Mouse (Mus musculus) hindbrain, embryonic 14.5 days (tissue): ENCODE results near the gene Ubxn11. TPM values are rescaled to one million over a fixed set of nuclear protein-coding genes. Genes with fewer than 3 reads are reported as not detected.

Experiments
- ATAC-seq: fragments of 200-750 bp; cut with Nextera tagmentation; 2 replicates; pipeline ENCODE4 v1.8.0; 2017; ENCODE audit warnings: moderate number of reproducible peaks, mild to moderate bottlenecking, moderate TSS enrichment, moderate library complexity; ENCODE audit not compliant: low FRiP score
- DNase-seq: peaks from one replicate; pipeline ENCODE4 v3.0.0-alpha.2; 2015; ENCODE audit warnings: low spot score
- H3K27ac ChIP-seq: fragments of 300-500 bp; sonication (generic); 2 replicates; pipeline ENCODE4 v1.5.1; 2014; ENCODE audit warnings: mild to moderate bottlenecking, moderate library complexity
- H3K27me3 ChIP-seq: fragments of 300-500 bp; sonication (generic); 2 replicates; pipeline ENCODE4 v1.6.1; 2014; ENCODE audit warnings: mild to moderate bottlenecking, low read length, mixed read lengths; ENCODE audit not compliant: control insufficient read depth, insufficient read depth
- H3K36me3 ChIP-seq: fragments of 300-500 bp; sonication (generic); replicated peaks from 2 replicates; pipeline ENCODE4 v1.6.1; 2014; ENCODE audit not compliant: control insufficient read depth, insufficient read depth
- H3K4me1 ChIP-seq: fragments of 300-500 bp; sonication (generic); replicated peaks from 2 replicates; pipeline ENCODE4 v1.6.1; 2014; ENCODE audit warnings: antibody characterized with exemption, low read length, mixed read lengths; ENCODE audit not compliant: control insufficient read depth, insufficient read depth
- H3K4me2 ChIP-seq: fragments of 300-500 bp; sonication (generic); replicated peaks from 2 replicates; pipeline ENCODE4 v1.6.1; 2014; ENCODE audit warnings: mild to moderate bottlenecking, moderate library complexity
- H3K4me3 ChIP-seq: fragments of 300-500 bp; sonication (generic); replicated peaks from 2 replicates; pipeline ENCODE4 v1.5.1; 2014; ENCODE audit warnings: mild to moderate bottlenecking, low read length
- H3K9ac ChIP-seq: fragments of 300-500 bp; sonication (generic); 2 replicates; pipeline ENCODE4 v1.6.1; 2014
- H3K9me3 ChIP-seq: fragments of 300-500 bp; sonication (generic); 2 replicates; pipeline ENCODE4 v1.6.1; 2016; ENCODE audit warnings: low read length; ENCODE audit not compliant: control insufficient read depth
- WGBS: fragments of 180-500 bp; shearing (Covaris S2); extraction: QIAGEN DNeasy Blood & Tissue Kit; methylation state at CpG from one replicate; pipeline ENCODE4 v1.1.7; 2014; 5-methylcytosine and 5-hydroxymethylcytosine counted together
- polyA plus RNA-seq: library from polyadenylated mRNA; unstranded; fragments of >200 nt; fragmentation: Nextera tagmentation; extraction: Ambion mirVana; gene quantifications from 2 replicates; pipeline ENCODE4 v1.2.1, GENCODE M21; 2014

The Ubxn11 gene
- polyA plus RNA-seq, 1 experiment from 2014 or later = 22.2 TPM

DNA sequence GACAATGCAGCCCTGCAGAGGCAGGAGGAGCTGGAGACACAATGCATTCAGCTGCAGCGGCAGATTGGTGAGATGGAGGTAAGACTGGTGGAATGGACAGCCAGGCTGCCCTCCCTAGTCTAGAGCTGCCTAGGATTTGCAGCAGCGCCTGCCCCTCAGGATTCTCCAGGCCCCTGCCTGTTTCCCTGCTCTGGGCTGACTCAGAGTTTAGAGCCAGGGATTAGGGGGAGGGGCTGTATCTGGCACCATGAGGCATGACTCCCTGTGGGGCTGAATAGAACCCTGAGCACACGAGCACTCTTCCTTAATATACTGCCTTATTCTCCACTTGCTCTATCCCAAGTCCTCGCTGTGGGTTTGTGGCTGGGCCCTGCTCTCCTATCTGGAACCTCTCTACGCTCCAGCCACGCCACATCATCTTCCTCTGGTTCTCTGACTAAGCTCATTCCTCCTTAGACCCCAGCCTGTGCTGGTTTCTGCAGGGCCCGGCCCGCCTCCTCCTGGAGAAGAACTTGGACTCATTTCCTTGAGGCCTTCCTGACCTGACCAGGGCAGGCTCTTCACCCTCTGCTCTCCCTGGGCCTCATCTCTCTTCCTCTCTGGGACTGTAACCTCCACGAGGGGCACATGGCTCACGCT is 11.1 kb downstream of the Ubxn11 start:
- ATAC-seq = no peak
- no peaks in the 10 kb centered on the region for H3K27me3 ChIP-seq
- DNase-seq = no peak
- H3K9ac ChIP-seq = no peak overlapping the region
- H3K4me1 ChIP-seq = no peaks in the 10 kb centered on the region
- WGBS = 53% methylated on average over 10 of the region's 10 CpGs
- no peak overlapping the region for H3K4me3 ChIP-seq
- H3K9me3 ChIP-seq = no peaks in the 10 kb centered on the region
- H3K4me2 ChIP-seq = no peak overlapping the region
- H3K36me3 ChIP-seq = no peaks in the 10 kb centered on the region
- no peak overlapping the region for H3K27ac ChIP-seq

- Histone ChIP-seq H3K9me3 (no peaks in the 10 kb centered on the region), H3K4me1 (no peaks in the 10 kb centered on the region), H3K36me3 (no peaks in the 10 kb centered on the region), H3K27ac (no peak overlapping the region), H3K27me3 (no peaks in the 10 kb centered on the region), H3K4me3 (no peak overlapping the region), H3K4me2 (no peak overlapping the region), H3K9ac (no peak overlapping the region)
- 86% methylated on average over 4 of the region's 4 CpGs for WGBS
- ATAC-seq = no peak
- no peak for DNase-seq
Observed at GRCm38 (mm10) chr4:134114038-134114437, 11.7 kb downstream of the Ubxn11 start.

DNA sequence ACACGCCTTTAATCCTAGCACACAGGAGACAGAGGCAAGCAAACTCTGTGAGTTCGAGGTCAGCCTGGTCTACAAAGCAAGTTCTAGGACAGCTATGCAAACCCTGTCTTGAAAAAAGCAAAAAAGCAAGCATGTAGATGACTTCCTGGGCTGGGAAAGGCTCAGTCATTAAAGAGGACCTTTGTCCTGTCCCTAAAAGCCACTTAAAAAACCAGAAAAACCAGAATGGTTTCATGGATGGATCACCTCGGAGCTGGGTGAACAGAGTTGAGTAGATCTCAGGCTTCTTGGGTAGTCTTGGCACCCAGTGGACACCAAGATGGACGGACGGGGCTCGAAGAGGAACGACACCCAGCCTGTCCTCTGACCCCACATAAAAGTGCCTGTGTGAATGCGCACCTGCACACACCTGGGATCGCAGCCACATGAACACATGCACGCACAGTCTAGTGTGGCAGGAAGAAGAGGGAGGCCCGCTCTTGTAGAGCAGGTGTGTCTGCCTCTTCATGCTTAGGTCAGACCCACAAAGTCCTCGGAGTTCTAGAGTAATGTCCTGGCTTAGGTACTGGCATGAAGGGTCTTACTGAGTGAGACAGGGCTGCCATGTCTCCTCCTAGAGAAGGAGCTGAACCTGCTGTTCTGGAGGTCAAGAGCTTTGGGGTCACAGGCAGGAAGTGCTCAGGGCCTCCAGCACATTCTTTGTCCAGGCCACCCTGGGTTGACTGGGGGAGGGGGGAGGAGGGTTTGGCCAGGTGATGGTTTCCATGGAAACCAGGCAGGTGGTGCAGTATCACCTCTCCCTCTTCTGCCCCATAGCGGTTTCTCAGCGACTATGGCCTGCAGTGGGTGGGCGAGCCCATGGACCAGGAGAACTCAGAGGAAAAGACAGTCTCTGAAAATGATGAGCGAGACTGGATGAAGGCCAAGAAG is 13.1 kb downstream of the Ubxn11 start:
- no peak overlapping the region for H3K4me2 ChIP-seq
- H3K9ac ChIP-seq = no peak overlapping the region
- no peaks in the 10 kb centered on the region for H3K27me3 ChIP-seq
- H3K4me3 ChIP-seq = no peak overlapping the region
- no peak for DNase-seq
- no peaks in the 10 kb centered on the region for H3K36me3 ChIP-seq
- ATAC-seq = no peak
- H3K27ac ChIP-seq = no peak overlapping the region
- WGBS = 91% methylated on average over 16 of the region's 16 CpGs
- H3K9me3 ChIP-seq = no peaks in the 10 kb centered on the region
- H3K4me1 ChIP-seq = no peaks in the 10 kb centered on the region

GRCm38 (mm10) chr4:134116501-134116900 is 14.1 kb downstream of the Ubxn11 start:
- ATAC-seq = no peak
- WGBS = 93% methylated on average over 2 of the region's 2 CpGs

GRCm38 (mm10) chr4:134117012-134117411 is 14.6 kb downstream of the Ubxn11 start:
- Histone ChIP-seq H3K27ac (no peak overlapping the region), H3K4me1 (no peaks in the 10 kb centered on the region), H3K27me3 (no peaks in the 10 kb centered on the region), H3K4me3 (no peak overlapping the region), H3K36me3 (no peaks in the 10 kb centered on the region), H3K9me3 (no peaks in the 10 kb centered on the region), H3K4me2 (no peak overlapping the region), H3K9ac (no peak overlapping the region)
- ATAC-seq = no peak
- WGBS = 86% methylated on average over 8 of the region's 8 CpGs
- no peak for DNase-seq

More at GRCm38 (mm10) chr4:134116501-134116900, 14.1 kb downstream of the Ubxn11 start:
- Histone ChIP-seq H3K4me1 (no peaks in the 10 kb centered on the region), H3K27ac (no peak overlapping the region), H3K9ac (no peak overlapping the region), H3K36me3 (no peaks in the 10 kb centered on the region), H3K4me3 (no peak overlapping the region), H3K27me3 (no peaks in the 10 kb centered on the region), H3K9me3 (no peaks in the 10 kb centered on the region), H3K4me2 (no peak overlapping the region)
- DNase-seq = no peak

GRCm38 (mm10) chr4:134118126-134118800 is 15.9 kb downstream of the Ubxn11 start:
- 82% methylated on average over 14 of the region's 14 CpGs for WGBS
- H3K27me3 ChIP-seq = no peaks in the 10 kb centered on the region
- ATAC-seq (no peak), DNase-seq (no peak)
- no peaks in the 10 kb centered on the region for H3K36me3 ChIP-seq
- H3K4me1 ChIP-seq = no peaks in the 10 kb centered on the region
- H3K4me2 ChIP-seq = no peak overlapping the region
- H3K27ac ChIP-seq = no peak overlapping the region
- H3K9me3 ChIP-seq = no peaks in the 10 kb centered on the region
- H3K4me3 ChIP-seq = no peak overlapping the region
- H3K9ac ChIP-seq = no peak overlapping the region

GRCm38 (mm10) chr4:134119042-134119441 is 16.7 kb downstream of the Ubxn11 start:
- Histone ChIP-seq H3K4me3 (no peak overlapping the region), H3K9me3 (no peaks in the 10 kb centered on the region), H3K4me2 (no peak overlapping the region), H3K27ac (no peak overlapping the region), H3K9ac (no peak overlapping the region), H3K27me3 (no peaks in the 10 kb centered on the region), H3K36me3 (no peaks in the 10 kb centered on the region), H3K4me1 (0 out of 2 replicates have a peak, but pooled peaks cover 2% of the 10 kb centered on the region)
- no peak for ATAC-seq
- DNase-seq = no peak
- 72% methylated on average over 5 of the region's 5 CpGs for WGBS

DNA sequence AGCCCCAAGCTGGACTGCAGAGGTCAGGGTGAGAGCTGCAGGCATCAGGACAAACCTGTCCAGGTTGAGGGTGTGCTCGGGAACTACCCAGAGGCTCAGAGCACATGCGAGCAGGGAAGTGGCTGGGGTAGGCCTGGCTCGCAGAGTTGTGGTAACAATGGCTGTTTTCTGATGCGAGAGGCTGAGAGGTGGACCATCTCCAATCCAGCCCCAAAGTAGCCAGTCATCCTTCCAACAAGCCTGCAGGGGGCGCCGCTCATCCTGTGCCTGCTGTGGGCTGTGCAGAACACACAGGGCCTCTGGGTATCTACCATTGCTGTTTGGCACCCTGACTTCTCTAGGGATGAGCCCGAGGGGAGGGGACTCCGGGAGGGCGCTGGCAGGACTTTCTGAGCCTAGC is 17.3 kb downstream of the Ubxn11 start:
- Histone ChIP-seq H3K9ac (no peak overlapping the region), H3K27ac (no peak overlapping the region), H3K4me3 (no peak overlapping the region), H3K4me2 (no peak overlapping the region), H3K27me3 (no peaks in the 10 kb centered on the region), H3K9me3 (no peaks in the 10 kb centered on the region), H3K4me1 (0 out of 2 replicates have a peak, but pooled peaks cover 4% of the 10 kb centered on the region), H3K36me3 (no peaks in the 10 kb centered on the region)
- no peak for ATAC-seq
- 62% methylated on average over 9 of the region's 9 CpGs for WGBS
- DNase-seq = no peak

DNA sequence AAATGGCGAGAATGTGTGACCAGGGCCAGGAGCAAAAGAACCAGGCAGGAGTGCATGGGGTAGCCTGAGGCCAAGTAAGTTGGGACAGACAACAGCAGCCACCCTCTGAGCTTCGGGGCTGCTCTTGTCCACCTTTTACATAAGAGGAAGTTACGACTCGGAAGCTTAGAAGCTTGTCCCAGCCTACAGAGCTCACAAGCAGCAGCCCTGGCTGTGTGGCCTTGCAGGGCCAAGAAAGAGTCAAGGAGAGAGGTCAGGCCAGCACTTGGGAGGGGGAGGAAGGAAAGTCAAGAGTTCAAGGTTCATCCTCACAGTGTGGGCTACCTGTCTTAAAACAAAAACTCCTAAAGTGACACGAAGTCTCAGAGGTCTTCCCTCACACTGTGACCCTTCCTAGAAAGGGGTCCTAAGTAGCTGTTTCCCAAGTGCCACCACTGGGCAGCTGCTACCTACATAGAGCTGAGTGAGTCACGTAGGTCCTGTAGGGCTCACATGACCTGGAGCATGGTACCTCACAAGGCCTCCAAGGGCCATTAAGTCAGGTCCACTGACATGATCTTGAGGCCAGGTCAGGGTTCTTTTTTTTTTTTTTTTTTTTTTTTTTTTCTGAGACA is 17.9 kb downstream of the Ubxn11 start:
- no peak overlapping the region for H3K4me2 ChIP-seq
- H3K4me1 ChIP-seq = 0 out of 2 replicates have a peak, but pooled peaks cover 4% of the 10 kb centered on the region
- H3K27ac ChIP-seq = no peak overlapping the region
- H3K9me3 ChIP-seq = no peaks in the 10 kb centered on the region
- no peak overlapping the region for H3K4me3 ChIP-seq
- no peak overlapping the region for H3K9ac ChIP-seq
- DNase-seq = no peak
- ATAC-seq = no peak
- H3K27me3 ChIP-seq = no peaks in the 10 kb centered on the region
- 78% methylated on average over 6 of the region's 6 CpGs for WGBS
- no peaks in the 10 kb centered on the region for H3K36me3 ChIP-seq
